Mouse (Mus musculus) testis, adult 2 months (tissue): Measurements from ENCODE around the gene Gm44973. TPM values are rescaled to one million over a fixed set of nuclear protein-coding genes. Genes with fewer than 3 reads are reported as not detected.
A peak's percentile ranks its signal among the peaks of the same experiment; 100 is the strongest.
"Not testable (repeated sequence)": the region's sequence is repeated elsewhere in the genome, so short reads cannot be mapped to it uniquely, and the experiment has no call there.

Source experiments
- H3K27ac ChIP-seq: fragments of 200-500 bp; 2 replicates; pipeline ENCODE4 v1.5.1; 2012; ENCODE audit warnings: low read depth, low read length; ENCODE audit not compliant: control insufficient read depth, insufficient read depth
- H3K27me3 ChIP-seq: fragments of 200-500 bp; 2 replicates; pipeline ENCODE4 v1.6.1; 2012; ENCODE audit warnings: mild to moderate bottlenecking, low read length, moderate library complexity; ENCODE audit not compliant: control insufficient read depth, insufficient read depth
- H3K36me3 ChIP-seq: fragments of 200-500 bp; 2 replicates; pipeline ENCODE4 v1.6.1; 2012; ENCODE audit warnings: mild to moderate bottlenecking, low read length; ENCODE audit not compliant: control insufficient read depth, insufficient read depth
- H3K4me1 ChIP-seq: fragments of 200-500 bp; 2 replicates; pipeline ENCODE4 v1.6.1; 2012; ENCODE audit warnings: low read length; ENCODE audit not compliant: control insufficient read depth, insufficient read depth
- H3K4me3 ChIP-seq: fragments of 200-500 bp; 2 replicates; pipeline ENCODE4 v1.5.1; 2012; ENCODE audit warnings: low read depth, mild to moderate bottlenecking, low read length, moderate library complexity, mixed read lengths; ENCODE audit not compliant: control insufficient read depth
- CTCF ChIP-seq: fragments of 200-500 bp; IDR thresholded peaks from 2 replicates; pipeline ENCODE4 v1.5.1; 2012; ENCODE audit warnings: low read depth, mild to moderate bottlenecking, inconsistent platforms, low read length, moderate library complexity; ENCODE audit not compliant: control insufficient read depth, insufficient read depth, insufficient replicate concordance
- POLR2A ChIP-seq: fragments of 200-500 bp; IDR thresholded peaks from 2 replicates; pipeline ENCODE4 v1.6.1; 2012; ENCODE audit warnings: low read depth, mild to moderate bottlenecking, inconsistent platforms, low read length, moderate library complexity; ENCODE audit not compliant: control insufficient read depth
- polyA plus RNA-seq: library from polyadenylated mRNA; depleted of rRNA; stranded (reverse); fragments of >200 nt; gene quantifications from 2 replicates; pipeline ENCODE4 v1.2.3, GENCODE M21; 2012

Gene Gm44973
- polyA plus RNA-seq, 1 experiment = not detected

GRCm38 (mm10) chr7:5062360-5063001, 47.2 kb downstream of the Gm44973 start:
- Histone ChIP-seq H3K4me3 (peak overlapping the region; percentile 90), H3K4me1 (peaks cover 16% of the 10 kb centered on the region), H3K27me3 (no peaks in the 10 kb centered on the region), H3K27ac (peak overlapping the region; percentile 89), H3K36me3 (no peaks in the 10 kb centered on the region)
- TF ChIP-seq POLR2A = no peak
- TF ChIP-seq CTCF = no peak

- TF ChIP-seq POLR2A = no peak
- no peak for TF ChIP-seq CTCF
- Histone ChIP-seq H3K4me3 (no peak overlapping the region), H3K27ac (no peak overlapping the region), H3K36me3 (peaks cover 2% of the 10 kb centered on the region), H3K4me1 (peaks cover 7% of the 10 kb centered on the region), H3K27me3 (no peaks in the 10 kb centered on the region)
Observed at GRCm38 (mm10) chr7:5064886-5065285, 49.6 kb downstream of the Gm44973 start.

GRCm38 (mm10) chr7:5073586-5073985, 58.3 kb downstream of the Gm44973 start:
- Histone ChIP-seq H3K27me3 (no peaks in the 10 kb centered on the region), H3K4me3 (no peak overlapping the region), H3K4me1 (no peaks in the 10 kb centered on the region), H3K27ac (no peak overlapping the region), H3K36me3 (peaks cover under 1% of the 10 kb centered on the region)
- TF ChIP-seq POLR2A (no peak), CTCF (no peak)

- TF ChIP-seq CTCF (no peak), POLR2A (no peak)
- Histone ChIP-seq H3K27me3 (no peaks in the 10 kb centered on the region), H3K4me3 (no peak overlapping the region), H3K4me1 (peaks cover 2% of the 10 kb centered on the region; the same call in 1 of the 2 replicates), H3K36me3 (no peaks in the 10 kb centered on the region; the same call in 1 of the 2 replicates), H3K27ac (no peak overlapping the region)
Observed at GRCm38 (mm10) chr7:5074984-5075383, 59.7 kb downstream of the Gm44973 start.

- Histone ChIP-seq H3K4me3 (no peak overlapping the region), H3K4me1 (peaks cover 5% of the 10 kb centered on the region), H3K36me3 (no peaks in the 10 kb centered on the region), H3K27me3 (no peaks in the 10 kb centered on the region), H3K27ac (no peak overlapping the region)
- TF ChIP-seq POLR2A (no peak), CTCF (no peak)
Observed at GRCm38 (mm10) chr7:5076931-5077330, 61.6 kb downstream of the Gm44973 start.

- Histone ChIP-seq H3K4me3 (peak overlapping the region; percentile 81), H3K27ac (peak overlapping the region; percentile 72)
- H3K27me3 ChIP-seq, H3K36me3 ChIP-seq, H3K4me1 ChIP-seq: not testable (repeated sequence)
Observed at GRCm38 (mm10) chr7:5079365-5080009, 64.2 kb downstream of the Gm44973 start.

- peak within 1 kb of the TSS; percentile 81 for H3K4me3 ChIP-seq
- H3K27ac ChIP-seq = peak within 1 kb of the TSS; percentile 72
- no peak for TF ChIP-seq CTCF
- peak; percentile 74 for TF ChIP-seq POLR2A
- no peaks in the 10 kb centered on the region for H3K36me3 ChIP-seq
- H3K27me3 ChIP-seq = no peaks in the 10 kb centered on the region
- peaks cover 6% of the 10 kb centered on the region for H3K4me1 ChIP-seq
Observed at GRCm38 (mm10) chr7:5080010-5080751, 64.9 kb downstream of the Gm44973 start, which contains the start of gene Epn1. Gene Epn1 (plus strand): TSS chr7:5080235.
